Mouse (Mus musculus) bone marrow, adult 2 months (tissue): ENCODE results near the gene Dcaf10.

ENCODE experiments used
- CTCF ChIP-seq: fragments of 200-500 bp; IDR thresholded peaks from 2 replicates; pipeline ENCODE4 v1.5.1; 2011; ENCODE audit warnings: low read length, control low read depth; ENCODE audit not compliant: control insufficient read depth, insufficient read depth
- POLR2A ChIP-seq: fragments of 200-500 bp; IDR thresholded peaks from 2 replicates; pipeline ENCODE4 v1.6.1; 2011; ENCODE audit warnings: low read depth, mild to moderate bottlenecking, control low read depth, low read length, borderline replicate concordance; ENCODE audit not compliant: control insufficient read depth

DNA sequence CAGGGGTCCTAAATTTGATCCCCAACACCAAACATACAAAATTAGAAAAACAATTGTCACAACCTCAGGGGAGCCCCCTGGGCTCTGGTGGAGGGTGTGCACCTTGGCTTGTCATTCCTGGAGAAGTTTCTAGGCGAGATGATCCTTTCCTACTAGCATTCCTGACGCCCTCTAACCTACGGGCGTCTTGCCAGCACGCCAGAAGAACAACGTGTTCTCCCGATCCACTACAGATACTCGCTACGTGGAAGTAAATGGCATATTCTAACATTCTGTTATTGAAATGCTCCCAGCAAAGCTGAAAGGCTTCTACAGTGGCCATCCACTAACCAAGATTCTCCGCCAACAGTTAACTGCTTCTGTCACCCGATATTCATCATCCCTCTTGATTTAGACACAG, 50.7 kb downstream of the Dcaf10 start:
- TF ChIP-seq CTCF (no peak), POLR2A (no peak)
